Mouse (Mus musculus): ENCODE data around the gene Gtf2ird1. TPM values are rescaled to one million over a fixed set of nuclear protein-coding genes. Genes with fewer than 3 reads are reported as not detected.
A peak's percentile ranks its signal among the peaks of the same experiment; 100 is the strongest.

Gtf2ird1 gene
- polyA plus RNA-seq, 1 experiment from 2014 or later = 53.9 TPM

DNA sequence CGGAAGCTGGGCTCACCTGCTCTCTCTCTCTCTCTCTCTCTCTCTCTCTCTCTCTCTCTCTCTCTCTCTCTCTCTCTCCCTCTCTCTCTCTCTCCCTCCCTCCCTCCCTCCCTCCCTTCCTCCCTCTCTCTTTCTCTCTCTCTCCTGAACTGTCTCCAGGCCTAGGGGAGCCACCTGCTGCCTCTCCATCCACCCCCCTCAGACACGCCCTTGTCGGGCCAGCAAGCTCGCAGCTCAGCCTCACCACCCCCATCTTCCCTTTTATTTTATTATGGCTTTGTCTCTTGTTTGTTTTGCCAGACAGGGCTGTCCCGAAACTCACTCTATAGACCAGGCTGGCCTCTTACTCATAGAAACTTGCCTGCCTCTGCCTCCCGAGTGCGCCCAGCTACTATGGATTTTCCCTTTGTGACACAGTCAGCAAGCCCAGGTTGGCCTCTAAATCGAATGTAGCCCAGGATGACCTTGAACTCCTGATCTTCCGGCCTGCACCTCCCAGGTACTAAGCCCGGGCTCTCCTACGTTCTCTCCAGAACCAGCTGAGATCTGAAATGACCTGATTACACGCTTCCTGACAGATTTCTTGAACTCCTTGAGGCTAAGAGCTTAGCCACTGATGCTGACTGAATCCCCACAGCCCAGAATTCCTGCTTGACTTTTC lies 34.1 kb downstream of the Gtf2ird1 start:
- 0 out of 2 replicates have a peak, but pooled peaks cover 6% of the 10 kb centered on the region for H3K36me3 ChIP-seq (ENCODE audit: control insufficient read depth, insufficient read depth, low read length)
- no peak overlapping the region for H3K9ac ChIP-seq (ENCODE audit: low read length)
- H3K27ac ChIP-seq (replicated peaks in 1 of 2; ENCODE audit: control insufficient read depth in 1 of 2, insufficient read depth in 1 of 2, low read depth in 2 of 2, low read length in 2 of 2) = peak overlapping the region in 1 of 2 experiments; percentile 28; a peak in 1 of 4 replicates
- H3K4me2 ChIP-seq (ENCODE audit: low read length) = no peak overlapping the region
- H3K4me3 ChIP-seq (ENCODE audit: control insufficient read depth in 1 of 2, insufficient read depth in 1 of 2, low read depth in 1 of 2, low read length in 2 of 2) = no peak overlapping the region
- no peaks in the 10 kb centered on the region for H3K9me3 ChIP-seq (ENCODE audit: control insufficient read depth, low read length)
- peaks cover 18 to 34% of the 10 kb centered on the region in 2 experiments for H3K4me1 ChIP-seq (ENCODE audit: control insufficient read depth in 2 of 2, insufficient read depth in 2 of 2, low read length in 2 of 2)
- H3K27me3 ChIP-seq (ENCODE audit: control insufficient read depth, insufficient read depth, low read length) = no peaks in the 10 kb centered on the region
- WGBS = 89% methylated on average over 12 of the region's 12 CpGs
- ATAC-seq (ENCODE audit: insufficient number of reproducible peaks, insufficient read depth, low FRiP score, low read depth) = no peak

GRCm38 (mm10) chr5:134421061-134421460 lies 35.5 kb downstream of the Gtf2ird1 start:
- peak overlapping the region; percentile 61 to 75 for H3K27ac ChIP-seq (replicated peaks in 1 of 2; ENCODE audit: control insufficient read depth in 1 of 2, insufficient read depth in 1 of 2, low read depth in 2 of 2, low read length in 2 of 2)
- ATAC-seq (ENCODE audit: insufficient number of reproducible peaks, insufficient read depth, low FRiP score, low read depth) = peak; percentile 65
- no peaks in the 10 kb centered on the region for H3K9me3 ChIP-seq (ENCODE audit: control insufficient read depth, low read length)
- WGBS = 25% methylated on average over 9 of the region's 9 CpGs
- H3K36me3 ChIP-seq (ENCODE audit: control insufficient read depth, insufficient read depth, low read length) = peaks cover 16% of the 10 kb centered on the region
- H3K4me2 ChIP-seq (ENCODE audit: low read length) = peak overlapping the region; percentile 21; the same call in 1 of the 2 replicates
- no peaks in the 10 kb centered on the region for H3K27me3 ChIP-seq (ENCODE audit: control insufficient read depth, insufficient read depth, low read length)
- peaks cover 18 to 34% of the 10 kb centered on the region in 2 experiments for H3K4me1 ChIP-seq (ENCODE audit: control insufficient read depth in 2 of 2, insufficient read depth in 2 of 2, low read length in 2 of 2)
- H3K4me3 ChIP-seq (ENCODE audit: control insufficient read depth in 1 of 2, insufficient read depth in 1 of 2, low read depth in 1 of 2, low read length in 2 of 2) = no peak overlapping the region
- H3K9ac ChIP-seq (ENCODE audit: low read length) = peak overlapping the region; percentile 45; the same call in 1 of the 2 replicates

- Histone ChIP-seq H3K27ac (replicated peaks in 1 of 2; ENCODE audit: control insufficient read depth in 1 of 2, insufficient read depth in 1 of 2, low read depth in 2 of 2, low read length in 2 of 2) (no peak overlapping the region), H3K9me3 (ENCODE audit: control insufficient read depth, low read length) (no peaks in the 10 kb centered on the region), H3K4me1 (ENCODE audit: control insufficient read depth in 2 of 2, insufficient read depth in 2 of 2, low read length in 2 of 2) (peaks cover 18 to 34% of the 10 kb centered on the region in 2 experiments), H3K27me3 (ENCODE audit: control insufficient read depth, insufficient read depth, low read length) (no peaks in the 10 kb centered on the region), H3K9ac (ENCODE audit: low read length) (no peak overlapping the region), H3K4me3 (ENCODE audit: control insufficient read depth in 1 of 2, insufficient read depth in 1 of 2, low read depth in 1 of 2, low read length in 2 of 2) (no peak overlapping the region), H3K36me3 (ENCODE audit: control insufficient read depth, insufficient read depth, low read length) (peaks cover 30% of the 10 kb centered on the region), H3K4me2 (ENCODE audit: low read length) (no peak overlapping the region)
- no peak for ATAC-seq (ENCODE audit: insufficient number of reproducible peaks, insufficient read depth, low FRiP score, low read depth)
- WGBS = 90% methylated on average over 5 of the region's 5 CpGs
These were observed 36.8 kb downstream of the Gtf2ird1 start for GRCm38 (mm10) chr5:134419700-134420099.

- H3K27ac ChIP-seq (replicated peaks in 1 of 2; ENCODE audit: control insufficient read depth in 1 of 2, insufficient read depth in 1 of 2, low read depth in 2 of 2, low read length in 2 of 2) = no peak overlapping the region
These were observed 38.0 kb downstream of the Gtf2ird1 start for GRCm38 (mm10) chr5:134418315-134419074.

DNA sequence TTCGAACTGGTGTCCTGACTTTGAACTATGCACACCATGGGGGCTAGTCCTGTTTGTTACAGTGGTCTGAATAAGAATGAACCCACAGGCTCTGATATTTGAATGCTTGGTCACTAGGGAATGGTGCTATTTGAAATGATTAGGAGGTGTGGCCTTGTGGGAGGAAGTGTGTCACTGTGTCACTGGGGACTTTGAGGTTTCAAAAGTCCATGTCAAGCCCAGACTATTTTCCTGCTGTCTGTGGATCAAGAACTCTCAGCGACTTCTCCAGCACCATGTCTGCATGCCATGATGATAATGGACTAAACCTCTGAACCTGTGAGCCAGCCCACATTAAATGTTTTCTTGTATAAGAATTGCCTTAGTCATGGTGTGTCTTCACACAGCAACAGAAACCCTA lies 44.2 kb downstream of the Gtf2ird1 start:
- peak overlapping the region; percentile 31 to 64; a peak in 3 of 4 replicates for H3K27ac ChIP-seq (replicated peaks in 1 of 2; ENCODE audit: control insufficient read depth in 1 of 2, insufficient read depth in 1 of 2, low read depth in 2 of 2, low read length in 2 of 2)
- H3K4me1 ChIP-seq (ENCODE audit: control insufficient read depth in 2 of 2, insufficient read depth in 2 of 2, low read length in 2 of 2) = peaks cover 4 to 16% of the 10 kb centered on the region in 2 experiments
- WGBS = 77% methylated on average over 2 of the region's 2 CpGs
- peaks cover 84% of the 10 kb centered on the region for H3K36me3 ChIP-seq (ENCODE audit: control insufficient read depth, insufficient read depth, low read length)
- H3K4me2 ChIP-seq (ENCODE audit: low read length) = no peak overlapping the region
- no peaks in the 10 kb centered on the region for H3K9me3 ChIP-seq (ENCODE audit: control insufficient read depth, low read length)
- H3K27me3 ChIP-seq (ENCODE audit: control insufficient read depth, insufficient read depth, low read length) = no peaks in the 10 kb centered on the region
- no peak overlapping the region for H3K9ac ChIP-seq (ENCODE audit: low read length)
- H3K4me3 ChIP-seq (ENCODE audit: control insufficient read depth in 1 of 2, insufficient read depth in 1 of 2, low read depth in 1 of 2, low read length in 2 of 2) = no peak overlapping the region
- ATAC-seq (ENCODE audit: insufficient number of reproducible peaks, insufficient read depth, low FRiP score, low read depth) = no peak

More at GRCm38 (mm10) chr5:134418315-134419074, 38.0 kb downstream of the Gtf2ird1 start:
- ATAC-seq (ENCODE audit: insufficient number of reproducible peaks, insufficient read depth, low FRiP score, low read depth) = no peak
- H3K4me2 ChIP-seq (ENCODE audit: low read length) = no peak overlapping the region
- WGBS = 85% methylated on average over 6 of the region's 6 CpGs
- H3K9ac ChIP-seq (ENCODE audit: low read length) = no peak overlapping the region
- peaks cover 37% of the 10 kb centered on the region for H3K36me3 ChIP-seq (ENCODE audit: control insufficient read depth, insufficient read depth, low read length)
- peaks cover 13 to 28% of the 10 kb centered on the region in 2 experiments for H3K4me1 ChIP-seq (ENCODE audit: control insufficient read depth in 2 of 2, insufficient read depth in 2 of 2, low read length in 2 of 2)
- no peaks in the 10 kb centered on the region for H3K9me3 ChIP-seq (ENCODE audit: control insufficient read depth, low read length)
- H3K27me3 ChIP-seq (ENCODE audit: control insufficient read depth, insufficient read depth, low read length) = no peaks in the 10 kb centered on the region
- no peak overlapping the region for H3K4me3 ChIP-seq (ENCODE audit: control insufficient read depth in 1 of 2, insufficient read depth in 1 of 2, low read depth in 1 of 2, low read length in 2 of 2)

GRCm38 (mm10) chr5:134410307-134410836 lies 46.1 kb downstream of the Gtf2ird1 start:
- Histone ChIP-seq H3K4me1 (ENCODE audit: control insufficient read depth in 2 of 2, insufficient read depth in 2 of 2, low read length in 2 of 2) (peaks cover 4 to 16% of the 10 kb centered on the region in 2 experiments), H3K9ac (ENCODE audit: low read length) (no peak overlapping the region), H3K4me2 (ENCODE audit: low read length) (no peak overlapping the region), H3K27me3 (ENCODE audit: control insufficient read depth, insufficient read depth, low read length) (no peaks in the 10 kb centered on the region), H3K9me3 (ENCODE audit: control insufficient read depth, low read length) (no peaks in the 10 kb centered on the region), H3K4me3 (ENCODE audit: control insufficient read depth in 1 of 2, insufficient read depth in 1 of 2, low read depth in 1 of 2, low read length in 2 of 2) (no peak overlapping the region), H3K27ac (replicated peaks in 1 of 2; ENCODE audit: control insufficient read depth in 1 of 2, insufficient read depth in 1 of 2, low read depth in 2 of 2, low read length in 2 of 2) (no peak overlapping the region), H3K36me3 (ENCODE audit: control insufficient read depth, insufficient read depth, low read length) (peaks cover 87% of the 10 kb centered on the region)
- WGBS = 92% methylated on average over 7 of the region's 7 CpGs
- ATAC-seq (ENCODE audit: insufficient number of reproducible peaks, insufficient read depth, low FRiP score, low read depth) = 0 out of 2 replicates have a peak, but pooled peaks have one; percentile 20

DNA sequence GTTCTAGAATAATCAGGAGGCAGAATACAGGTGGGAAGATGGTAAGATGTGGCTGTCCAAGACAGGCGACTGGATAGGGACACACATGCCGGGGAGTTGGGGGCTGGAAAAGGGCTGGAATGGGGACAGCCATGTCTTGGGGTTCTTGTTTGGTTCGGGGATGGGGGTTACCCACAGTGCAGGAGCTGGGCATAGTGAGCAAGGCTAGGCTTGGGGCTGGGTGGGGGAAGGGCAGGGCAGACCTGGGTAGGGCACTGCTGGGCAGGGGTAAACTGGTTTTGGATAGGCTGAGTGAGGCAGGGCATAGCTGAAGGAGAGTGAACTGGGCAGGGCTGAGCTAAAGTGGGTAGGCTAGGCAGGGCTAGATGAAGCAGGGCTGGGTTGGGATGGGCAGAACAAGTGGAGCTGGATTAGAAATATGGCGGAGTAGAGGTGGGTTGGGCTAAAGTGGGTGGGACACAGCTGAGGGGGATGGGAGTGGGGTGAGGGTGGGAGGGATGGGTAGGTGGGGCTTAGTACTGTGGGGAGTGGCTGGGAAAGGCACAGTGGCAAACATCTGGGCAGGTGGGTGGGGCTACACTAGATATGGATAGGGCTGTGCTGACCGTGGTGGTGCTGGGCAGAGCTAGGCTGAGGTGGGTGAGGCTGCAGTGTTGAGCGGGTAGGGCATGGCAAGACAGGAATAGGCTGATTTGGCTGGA lies 46.8 kb downstream of the Gtf2ird1 start:
- ATAC-seq (ENCODE audit: insufficient number of reproducible peaks, insufficient read depth, low FRiP score, low read depth) = no peak
- H3K9me3 ChIP-seq (ENCODE audit: control insufficient read depth, low read length) = no peaks in the 10 kb centered on the region
- H3K9ac ChIP-seq (ENCODE audit: low read length) = no peak overlapping the region
- no peak overlapping the region for H3K27ac ChIP-seq (replicated peaks in 1 of 2; ENCODE audit: control insufficient read depth in 1 of 2, insufficient read depth in 1 of 2, low read depth in 2 of 2, low read length in 2 of 2)
- H3K27me3 ChIP-seq (ENCODE audit: control insufficient read depth, insufficient read depth, low read length) = no peaks in the 10 kb centered on the region
- H3K4me3 ChIP-seq (ENCODE audit: control insufficient read depth in 1 of 2, insufficient read depth in 1 of 2, low read depth in 1 of 2, low read length in 2 of 2) = no peak overlapping the region
- peaks cover 87% of the 10 kb centered on the region for H3K36me3 ChIP-seq (ENCODE audit: control insufficient read depth, insufficient read depth, low read length)
- 93% methylated on average over 6 of the region's 6 CpGs for WGBS
- H3K4me2 ChIP-seq (ENCODE audit: low read length) = no peak overlapping the region
- H3K4me1 ChIP-seq (ENCODE audit: control insufficient read depth in 2 of 2, insufficient read depth in 2 of 2, low read length in 2 of 2) = peaks cover 4 to 16% of the 10 kb centered on the region in 2 experiments

Data from heart, embryonic 14.5 days (tissue).